Mouse (Mus musculus) midbrain, embryonic 13.5 days (tissue): Measurements from ENCODE around the gene Enoph1. TPM values are rescaled to one million over a fixed set of nuclear protein-coding genes. Genes with fewer than 3 reads are reported as not detected.

ENCODE experiments used
- polyA plus RNA-seq: library from polyadenylated mRNA; unstranded; fragments of >200 nt; fragmentation: Nextera tagmentation; extraction: Ambion mirVana; gene quantifications from 2 replicates; pipeline ENCODE4 v1.2.1, GENCODE M21; 2015

Gene Enoph1
- polyA plus RNA-seq, 1 experiment from 2014 or later, result 39.4 TPM

Other genes with a start within 250 kb of the Enoph1 start
- gene Vamp9, start 133.7 kb upstream of the Enoph1 start, polyA plus RNA-seq, result 0.86 and 0.95 TPM in 2 replicates
- gene Hnrnpd, start 61.0 kb upstream of the Enoph1 start, polyA plus RNA-seq, result 135 and 217 TPM in 2 replicates
- 3.4 and 4.0 TPM in 2 replicates for gene 4930524J08Rik, start 60.9 kb upstream of the Enoph1 start, polyA plus RNA-seq
- gene Hnrnpdl, start 321 bp upstream of the Enoph1 start, polyA plus RNA-seq, result 270 and 276 TPM in 2 replicates
- gene Tmem150c, start 119.8 kb downstream of the Enoph1 start, polyA plus RNA-seq, result 17.7 and 22.1 TPM in 2 replicates